Mouse (Mus musculus): ENCODE results near the gene Pde4d. TPM values are rescaled to one million over a fixed set of nuclear protein-coding genes. Genes with fewer than 3 reads are reported as not detected.
"Not testable (repeated sequence)": the region's sequence is repeated elsewhere in the genome, so short reads cannot be mapped to it uniquely, and the experiment has no call there.

Gene Pde4d
- polyA plus RNA-seq, 1 experiment from 2014 or later: 3.4 TPM

DNA sequence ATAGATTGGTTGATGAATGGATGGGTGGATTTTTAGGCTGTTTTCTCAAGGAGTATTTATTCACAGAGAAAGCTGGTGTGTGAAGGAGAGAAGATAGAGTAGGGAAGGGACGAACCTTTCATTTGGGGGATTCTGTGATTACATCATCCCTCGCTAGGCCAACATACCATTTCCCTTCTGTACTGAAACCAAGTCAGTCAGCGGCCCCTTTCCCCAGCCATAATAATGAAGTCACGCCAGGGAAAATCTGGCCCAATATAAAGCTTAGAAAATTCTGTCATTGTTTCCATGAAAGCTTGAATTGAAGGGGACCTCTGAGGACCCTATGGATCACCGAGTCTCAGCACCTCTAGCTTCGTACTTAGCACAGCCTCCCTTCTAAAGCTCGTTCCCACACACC, 307.7 kb downstream of the Pde4d start:
- ATAC-seq (no peak), DNase-seq (ENCODE audit: low read depth, low spot score) (no peak)
- no peaks in the 10 kb centered on the region for H3K27me3 ChIP-seq
- in situ Hi-C loops (cut with MboI; ENCODE audit: low pct_unique_long_range_greater_than_20kb): no loop called here
- ChIA-PET POLR2A (no interaction called here), CTCF (interaction anchor here (0.9 to 1.4 kb wide), 2 partner anchors 9 to 20 kb away, joined by 3 to 4 read pairs; no protein-coding TSS in a partner anchor)
- no peak for TF ChIP-seq CTCF (IDR thresholded peaks at IDR 0.05)

DNA sequence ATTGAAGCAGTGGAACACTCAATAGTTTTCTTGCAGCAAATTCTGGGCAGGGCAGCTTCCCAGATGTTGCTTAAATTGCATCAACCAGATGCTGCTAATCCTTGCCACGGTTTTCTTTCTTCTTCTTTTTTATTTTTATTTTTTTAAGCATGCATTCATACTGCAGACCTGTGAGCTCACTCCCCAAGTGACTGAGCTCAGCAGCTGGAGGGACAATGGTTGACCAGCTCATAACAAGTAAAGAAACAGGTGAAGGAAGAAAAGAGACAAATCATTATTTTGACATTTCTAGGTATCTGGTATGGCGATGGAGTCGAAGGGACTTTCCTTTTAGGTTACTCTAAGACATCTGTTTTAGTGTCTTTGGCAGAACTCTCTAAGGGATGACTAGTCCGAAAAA, 308.6 kb downstream of the Pde4d start:
- POLR2A ChIA-PET: no interaction called here
- no peak for ATAC-seq
- DNase-seq (ENCODE audit: low read depth, low spot score): no peak

DNA sequence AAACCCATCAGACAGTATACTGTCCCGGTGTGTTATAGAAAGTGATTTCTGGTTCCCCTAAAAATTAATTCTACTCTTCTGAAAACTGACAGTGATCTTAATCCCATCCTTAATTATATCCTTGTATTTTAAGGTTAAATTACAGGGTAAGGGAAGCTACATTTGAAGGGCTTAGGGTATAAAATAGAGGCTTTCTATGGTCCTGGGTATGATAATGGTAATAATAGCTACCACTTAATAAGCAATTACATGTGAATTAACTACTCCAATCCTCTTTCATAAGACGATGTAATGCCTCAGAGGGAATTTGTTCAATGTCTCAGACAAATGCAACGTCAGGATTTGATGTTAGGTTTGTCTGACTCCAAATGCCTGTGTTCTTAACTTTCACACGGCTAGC, 309.4 kb downstream of the Pde4d start:
- CTCF ChIA-PET: interaction anchor here (1.5 to 1.7 kb wide), 2 partner anchors 9 to 33 kb away, joined by 3 to 7 read pairs; no protein-coding TSS in a partner anchor
- POLR2A ChIA-PET: no interaction called here

More for the DNA sequence above, 308.6 kb downstream of the Pde4d start:
- H3K27me3 ChIP-seq: no peaks in the 10 kb centered on the region
- no peak for TF ChIP-seq CTCF (IDR thresholded peaks at IDR 0.05)
- CTCF ChIA-PET: interaction anchor here (1.5 to 1.7 kb wide), 2 partner anchors 10 to 32 kb away, joined by 3 to 7 read pairs; no protein-coding TSS in a partner anchor
- in situ Hi-C loops (cut with MboI; ENCODE audit: low pct_unique_long_range_greater_than_20kb): no loop called here

DNA sequence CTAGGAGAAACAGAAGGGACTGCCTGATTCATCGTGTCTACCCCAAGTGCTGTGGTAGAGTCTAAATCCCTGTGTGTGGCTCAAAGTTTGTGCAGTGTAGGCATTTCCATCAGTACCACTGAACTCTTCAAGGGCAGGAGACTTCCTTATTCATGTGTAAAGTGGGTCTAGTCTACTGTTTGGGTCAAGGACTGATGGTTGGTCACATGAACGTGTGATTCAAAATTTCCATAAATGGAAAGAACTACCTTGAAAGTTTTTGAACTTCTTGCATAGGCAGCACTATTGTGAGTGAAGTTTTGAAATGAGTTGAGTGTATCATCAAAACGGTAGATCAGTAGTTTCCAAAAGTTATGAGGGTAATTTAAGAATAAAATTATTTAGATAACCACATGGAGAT, 313.5 kb downstream of the Pde4d start:
- CTCF ChIA-PET: interaction anchor here (1.2 kb wide), 1 partner anchor 70 kb away, joined by 3 read pairs; no protein-coding TSS in a partner anchor
- POLR2A ChIA-PET: no interaction called here
- in situ Hi-C loops (cut with MboI; ENCODE audit: low pct_unique_long_range_greater_than_20kb): no loop called here
- no peak for DNase-seq (ENCODE audit: low read depth, low spot score)
- no peak for ATAC-seq
- no peak for TF ChIP-seq CTCF (IDR thresholded peaks at IDR 0.05)
- no peaks in the 10 kb centered on the region for H3K27me3 ChIP-seq

More for the DNA sequence above, 309.4 kb downstream of the Pde4d start:
- no peaks in the 10 kb centered on the region for H3K27me3 ChIP-seq
- in situ Hi-C loops (cut with MboI; ENCODE audit: low pct_unique_long_range_greater_than_20kb): no loop called here
- ATAC-seq (no peak), DNase-seq (ENCODE audit: low read depth, low spot score) (no peak)
- no peak for TF ChIP-seq CTCF (IDR thresholded peaks at IDR 0.05)

- in situ Hi-C loops (cut with MboI; ENCODE audit: low pct_unique_long_range_greater_than_20kb): no loop called here
- no peaks in the 10 kb centered on the region for H3K27me3 ChIP-seq
- ATAC-seq: peak; percentile 95
- TF ChIP-seq CTCF (IDR thresholded peaks at IDR 0.05): no peak
- POLR2A ChIA-PET: interaction anchor here (0.6 kb wide), 1 partner anchor 300 kb away, joined by 3 read pairs; no protein-coding TSS in a partner anchor
- CTCF ChIA-PET: interaction anchor here (0.6 to 0.8 kb wide), 2 partner anchors 128 to 271 kb away, joined by 3 to 4 read pairs; no protein-coding TSS in a partner anchor
- DNase-seq (ENCODE audit: low read depth, low spot score): peak; percentile 46
Observed at GRCm38 (mm10) chr13:108766020-108766727, 316.4 kb downstream of the Pde4d start.

DNA sequence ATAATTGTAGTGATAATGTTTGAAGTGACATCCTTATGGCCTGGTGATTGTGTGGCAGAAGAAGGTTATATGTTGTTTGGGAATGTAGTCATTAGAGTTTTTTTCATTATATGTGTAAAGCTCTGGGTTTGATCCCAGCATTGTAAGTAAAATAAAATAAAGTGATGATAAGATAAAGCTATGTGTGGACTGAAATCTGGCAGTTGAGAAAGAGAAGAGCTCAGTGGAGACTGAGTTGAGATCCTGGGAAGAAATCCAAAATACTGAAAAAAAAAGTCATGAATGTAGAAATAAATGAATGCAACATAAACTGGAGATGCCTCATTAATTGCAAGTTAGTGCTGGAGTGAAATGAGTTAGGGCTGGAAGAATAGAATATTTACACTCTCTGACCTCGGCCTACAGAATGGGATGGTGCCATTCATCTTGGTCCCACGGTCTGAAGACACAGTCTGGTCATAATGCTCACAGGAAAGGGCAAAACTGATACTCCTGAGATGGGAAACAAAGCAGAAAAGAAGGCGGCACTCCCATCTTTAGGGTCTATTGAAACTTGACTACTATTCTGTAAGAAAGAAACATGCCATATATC, 319.8 kb downstream of the Pde4d start:
- CTCF ChIA-PET: no interaction called here
- TF ChIP-seq CTCF (IDR thresholded peaks at IDR 0.05): no peak
- POLR2A ChIA-PET: interaction anchor here (0.9 kb wide), 1 partner anchor 121 kb away, joined by 4 read pairs; no protein-coding TSS in a partner anchor
- in situ Hi-C loops (cut with MboI; ENCODE audit: low pct_unique_long_range_greater_than_20kb): no loop called here
- H3K27me3 ChIP-seq: no peaks in the 10 kb centered on the region
- DNase-seq (ENCODE audit: low read depth, low spot score): no peak
- no peak for ATAC-seq

GRCm38 (mm10) chr13:108772386-108772785, 322.6 kb downstream of the Pde4d start:
- in situ Hi-C loops (cut with MboI; ENCODE audit: low pct_unique_long_range_greater_than_20kb): no loop called here
- TF ChIP-seq CTCF (IDR thresholded peaks at IDR 0.05): no peak
- H3K27me3 ChIP-seq: no peaks in the 10 kb centered on the region
- no peak for DNase-seq (ENCODE audit: low read depth, low spot score)
- ChIA-PET POLR2A (no interaction called here), CTCF (interaction anchor here (1.6 kb wide), 1 partner anchor 11 kb away, joined by 3 read pairs; no protein-coding TSS in a partner anchor)
- ATAC-seq: no peak

DNA sequence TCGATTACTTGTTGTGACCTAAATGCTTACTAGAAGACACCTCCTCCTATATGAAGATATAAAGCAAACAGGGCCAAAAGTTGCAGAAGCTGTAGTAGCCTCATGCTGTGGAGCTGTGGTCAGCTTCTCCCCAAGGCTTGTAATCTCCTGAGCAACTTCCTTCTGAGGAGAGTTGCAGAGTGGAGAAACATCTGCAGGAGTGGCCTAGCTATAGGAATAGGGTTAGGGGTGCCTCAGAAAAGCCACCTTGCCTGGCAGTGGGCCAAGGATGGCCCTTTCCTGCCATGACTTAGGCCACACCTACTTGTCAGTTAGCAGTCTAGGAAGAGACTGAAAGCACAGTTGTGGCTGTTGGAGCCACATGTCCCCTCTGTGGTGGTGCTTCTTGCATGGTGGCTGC, 325.2 kb downstream of the Pde4d start:
- ATAC-seq: no peak
- no peak for DNase-seq (ENCODE audit: low read depth, low spot score)
- in situ Hi-C loops (cut with MboI; ENCODE audit: low pct_unique_long_range_greater_than_20kb): no loop called here
- CTCF ChIA-PET: no interaction called here
- POLR2A ChIA-PET: no interaction called here
- no peaks in the 10 kb centered on the region for H3K27me3 ChIP-seq
- TF ChIP-seq CTCF (IDR thresholded peaks at IDR 0.05): no peak

- in situ Hi-C loops (cut with MboI; ENCODE audit: low pct_unique_long_range_greater_than_20kb): no loop called here
- ChIA-PET POLR2A (no interaction called here), CTCF (no interaction called here)
- peak; percentile 60 for ATAC-seq
- DNase-seq (ENCODE audit: low read depth, low spot score): no peak
- no peak for TF ChIP-seq CTCF (IDR thresholded peaks at IDR 0.05)
- no peaks in the 10 kb centered on the region for H3K27me3 ChIP-seq
Observed at GRCm38 (mm10) chr13:108775882-108776281, 326.1 kb downstream of the Pde4d start.

- TF ChIP-seq CTCF (IDR thresholded peaks at IDR 0.05): peak; percentile 63
- ATAC-seq; in situ Hi-C loops (cut with MboI; ENCODE audit: low pct_unique_long_range_greater_than_20kb); H3K27me3 ChIP-seq; DNase-seq (ENCODE audit: low read depth, low spot score); POLR2A ChIA-PET: not testable (repeated sequence)
- CTCF ChIA-PET: interaction anchor here (2.0 kb wide), 1 partner anchor 13 kb away, joined by 4 read pairs; no protein-coding TSS in a partner anchor
Observed at GRCm38 (mm10) chr13:108797620-108798019, 347.9 kb downstream of the Pde4d start.

DNA sequence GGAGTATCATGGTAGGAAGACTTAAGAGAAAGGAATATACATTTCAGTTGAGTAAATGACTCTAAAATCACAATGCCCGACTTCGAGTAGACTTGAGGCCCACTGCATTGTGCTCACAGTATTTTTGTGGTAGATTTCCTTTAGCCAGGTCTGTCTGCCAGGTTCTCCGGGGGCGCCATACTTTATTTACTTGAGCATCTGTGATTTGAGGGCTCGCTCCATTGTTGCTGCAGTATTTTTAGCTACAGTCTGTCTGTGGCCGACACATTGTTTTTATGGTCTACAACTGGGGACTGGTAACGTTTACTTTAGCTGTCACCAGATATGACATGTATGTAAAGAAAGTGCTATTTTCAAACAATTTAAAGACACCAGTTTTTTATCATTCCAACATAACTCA, 359.4 kb downstream of the Pde4d start:
- ChIA-PET CTCF (interaction anchor here (1.2 kb wide), 1 partner anchor 13 kb away, joined by 3 read pairs; no protein-coding TSS in a partner anchor), POLR2A (no interaction called here)
- in situ Hi-C loops (cut with MboI; ENCODE audit: low pct_unique_long_range_greater_than_20kb): no loop called here
- DNase-seq (ENCODE audit: low read depth, low spot score) (no peak), ATAC-seq (no peak)
- no peak for TF ChIP-seq CTCF (IDR thresholded peaks at IDR 0.05)
- H3K27me3 ChIP-seq: peaks cover 19% of the 10 kb centered on the region

Measured in Patski (cell line).